Mouse (Mus musculus): Measurements from ENCODE around the gene Lamc2.

The Lamc2 gene

GRCm38 (mm10) chr1:153185828-153186803, at the start of gene Lamc2:
Gene Lamc2 (minus strand): TSS chr1:153186447.
- DNase-seq, result peak; percentile 11

GRCm38 (mm10) chr1:153235576-153235975, 49.3 kb upstream of the Lamc2 start:
- no peak for DNase-seq

GRCm38 (mm10) chr1:153231681-153232080, 45.4 kb upstream of the Lamc2 start:
- no peak for DNase-seq

GRCm38 (mm10) chr1:153227916-153228315, 41.7 kb upstream of the Lamc2 start:
- DNase-seq, result no peak

- no peak for DNase-seq
Measured at GRCm38 (mm10) chr1:153227096-153227495, 40.8 kb upstream of the Lamc2 start.

GRCm38 (mm10) chr1:153225786-153226725, 39.8 kb upstream of the Lamc2 start:
- DNase-seq, result no peak

- no peak for DNase-seq
Measured at GRCm38 (mm10) chr1:153224331-153224730, 38.1 kb upstream of the Lamc2 start.

- DNase-seq, result peak; percentile 14
Measured at GRCm38 (mm10) chr1:153219376-153219775, 33.1 kb upstream of the Lamc2 start.

GRCm38 (mm10) chr1:153216516-153216915, 30.3 kb upstream of the Lamc2 start:
- no peak for DNase-seq

- no peak for DNase-seq
Measured at GRCm38 (mm10) chr1:153215676-153216075, 29.4 kb upstream of the Lamc2 start.

- DNase-seq, result no peak
Measured at GRCm38 (mm10) chr1:153210992-153211391, 24.7 kb upstream of the Lamc2 start.

- no peak for DNase-seq
Measured at GRCm38 (mm10) chr1:153210198-153210597, 24.0 kb upstream of the Lamc2 start.

GRCm38 (mm10) chr1:153202195-153202594, 15.9 kb upstream of the Lamc2 start:
- no peak for DNase-seq

GRCm38 (mm10) chr1:153201448-153201847, 15.2 kb upstream of the Lamc2 start:
- no peak for DNase-seq

- DNase-seq, result no peak
Measured at GRCm38 (mm10) chr1:153197316-153197850, 11.1 kb upstream of the Lamc2 start.

- no peak for DNase-seq
Measured at GRCm38 (mm10) chr1:153192945-153193344, 6.7 kb upstream of the Lamc2 start.

- no peak for DNase-seq
Measured at GRCm38 (mm10) chr1:153192379-153192778, 6.1 kb upstream of the Lamc2 start.

- DNase-seq, result no peak
Measured at GRCm38 (mm10) chr1:153191943-153192329, 5.7 kb upstream of the Lamc2 start.

- DNase-seq, result no peak
Measured at GRCm38 (mm10) chr1:153191237-153191942, 5.1 kb upstream of the Lamc2 start.

GRCm38 (mm10) chr1:153188081-153188480, 1.8 kb upstream of the Lamc2 start:
- DNase-seq, result no peak

- DNase-seq, result peak; percentile 43
Measured at GRCm38 (mm10) chr1:153180586-153181289, 5.5 kb downstream of the Lamc2 start.

- no peak for DNase-seq
Measured at GRCm38 (mm10) chr1:153180160-153180559, 6.1 kb downstream of the Lamc2 start.

Measured in cerebellum, adult 9-11 months (tissue).